Mouse (Mus musculus) heart, adult 9 months (tissue): ENCODE results near the gene Vmn1r118.
"Not testable (repeated sequence)": the region's sequence is repeated elsewhere in the genome, so short reads cannot be mapped to it uniquely, and the experiment has no call there.

Source experiments
- DNase-seq, 2 experiments: peaks; one replicate each; pipeline ENCODE4 v3.0.0; 2022; ENCODE audit warnings: low spot score in 2 of 2

Vmn1r118 gene

GRCm38 (mm10) chr7:20912247-20912646 lies at the start of gene Vmn1r118:
TSS of gene Vmn1r118 (minus strand) at chr7:20912347.
- DNase-seq: not testable (repeated sequence)

- not testable (repeated sequence) for DNase-seq
These were observed 28.1 kb downstream of the Vmn1r118 start, which contains the start of gene Vmn1r117 for GRCm38 (mm10) chr7:20884021-20884420. TSS of gene Vmn1r117 (minus strand) at chr7:20884121.

GRCm38 (mm10) chr7:20871956-20872355 lies 40.2 kb downstream of the Vmn1r118 start, which contains the start of gene Vmn1r116:
TSS of gene Vmn1r116 (plus strand) at chr7:20872256.
- not testable (repeated sequence) for DNase-seq
